In the genomic region with DNA sequence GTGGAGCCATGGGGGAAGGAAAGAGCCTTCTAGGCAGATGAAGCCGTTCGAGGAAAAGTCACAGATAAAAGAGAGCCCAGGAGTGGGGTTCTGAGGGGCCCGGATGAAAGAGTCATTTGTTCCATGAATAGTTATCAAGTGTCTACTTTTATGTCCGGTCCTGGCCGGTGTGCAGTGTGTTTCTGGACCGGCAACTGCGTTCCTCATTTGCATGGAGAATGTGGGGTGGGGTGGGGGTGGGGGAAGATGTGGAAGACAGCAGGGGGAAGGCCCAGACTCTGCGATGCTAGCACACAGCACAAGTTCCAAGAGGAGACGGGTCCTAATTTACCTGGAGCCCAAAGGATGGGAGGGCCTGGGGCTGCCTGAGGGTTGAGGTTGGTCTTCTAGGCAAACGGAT, we compare ENCODE assay signal across 18 mouse cellular contexts. TPM values are rescaled to one million over a fixed set of nuclear protein-coding genes. Genes with fewer than 3 reads are reported as not detected.
"Had no signal": no experiment of that assay in that cellular context is flagged by ENCODE, and none has a peak within 500 bp of the region (broad histone marks: within the 10 kb centered on the region; RNA-seq: fewer than 3 reads in every experiment).

No protein-coding gene starts in this region.

- H3K4me3 ChIP-seq: limb, embryonic 12.5 days; liver, embryonic 13.5 days; lung, embryonic 15.5 days; midbrain, embryonic 13.5 days; myocyte; neural tube, embryonic 13.5 days had no signal

- H3K4me2 ChIP-seq: limb, embryonic 12.5 days; liver, embryonic 13.5 days; lung, embryonic 15.5 days; midbrain, embryonic 13.5 days; neural tube, embryonic 13.5 days had no signal

- ATAC-seq: liver, postnatal 0 days; midbrain, embryonic 13.5 days had no signal

- H3K9ac ChIP-seq: limb, embryonic 12.5 days; liver, embryonic 13.5 days; liver, postnatal 0 days; lung, embryonic 15.5 days; midbrain, embryonic 13.5 days; neural tube, embryonic 13.5 days had no signal

- DNase-seq: kidney, adult 8-10 months; kidney, postnatal 25 days; layer of hippocampus, postnatal 36 days; liver; liver, embryonic 13.5 days; liver, postnatal 0 days; lung, postnatal 14 days; retina, postnatal 1 day; right cerebral cortex, postnatal 4 days; spleen, adult 18-20 months; thymus, adult 2 months; thymus, postnatal 25 days had no signal

- H3K27ac ChIP-seq: liver, embryonic 13.5 days; lung, embryonic 15.5 days; midbrain, embryonic 13.5 days; neural tube, embryonic 13.5 days had no signal

- H3K36me3 ChIP-seq: limb, embryonic 12.5 days; liver, embryonic 13.5 days; lung, embryonic 15.5 days; midbrain, embryonic 13.5 days; neural tube, embryonic 13.5 days had no signal

- H3K9me3 ChIP-seq: limb, embryonic 12.5 days; liver, embryonic 13.5 days; lung, embryonic 15.5 days; midbrain, embryonic 13.5 days; neural tube, embryonic 13.5 days had no signal

RNA-seq across cellular contexts. Expression of a gene that starts 4.9 kb away (rescaled TPM):
- total RNA-seq: megakaryocyte-erythroid progenitor cell, adult 5-6 weeks had no signal
- polyA plus RNA-seq: liver, postnatal 0 days had no signal
